Mouse (Mus musculus): ENCODE results near the gene Atp5g2. TPM values are rescaled to one million over a fixed set of nuclear protein-coding genes. Genes with fewer than 3 reads are reported as not detected.

Gene Atp5g2
- polyA plus RNA-seq, 1 experiment = 125 TPM

DNA sequence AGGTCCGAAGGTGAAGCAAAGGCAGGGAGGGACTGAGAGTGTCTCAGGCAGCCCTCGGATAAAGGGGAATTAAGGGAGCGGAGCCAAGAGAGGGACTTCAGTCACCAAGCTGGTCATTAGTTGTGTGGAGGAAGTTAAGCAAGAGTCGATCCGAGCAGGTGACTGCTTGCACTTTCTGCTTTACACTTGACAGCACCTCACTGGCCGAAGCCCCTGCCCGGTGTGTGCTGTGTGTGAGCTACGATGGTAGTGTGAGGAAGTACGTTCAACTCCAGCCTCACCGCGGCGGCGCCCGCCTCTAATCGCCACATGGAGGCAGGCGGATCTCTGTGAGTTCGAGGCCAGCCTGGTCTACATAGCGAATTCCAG is 46.5 kb downstream of the Atp5g2 start:
- TF ChIP-seq GATA1 (IDR thresholded peaks at IDR 0.05; ENCODE audit: borderline replicate concordance, low read length) (no peak), FLI1 (IDR thresholded peaks at IDR 0.05; ENCODE audit: low read length) (no peak)
- Histone ChIP-seq H3K36me3 (replicated peaks; ENCODE audit: low read length) (no peaks in the 10 kb centered on the region), H3K4me3 (replicated peaks) (peak overlapping the region; percentile 97), H3K9me3 (no peaks in the 10 kb centered on the region), H3K27me3 (replicated peaks) (peaks cover 4% of the 10 kb centered on the region), H3K4me1 (peaks cover 30% of the 10 kb centered on the region)

DNA sequence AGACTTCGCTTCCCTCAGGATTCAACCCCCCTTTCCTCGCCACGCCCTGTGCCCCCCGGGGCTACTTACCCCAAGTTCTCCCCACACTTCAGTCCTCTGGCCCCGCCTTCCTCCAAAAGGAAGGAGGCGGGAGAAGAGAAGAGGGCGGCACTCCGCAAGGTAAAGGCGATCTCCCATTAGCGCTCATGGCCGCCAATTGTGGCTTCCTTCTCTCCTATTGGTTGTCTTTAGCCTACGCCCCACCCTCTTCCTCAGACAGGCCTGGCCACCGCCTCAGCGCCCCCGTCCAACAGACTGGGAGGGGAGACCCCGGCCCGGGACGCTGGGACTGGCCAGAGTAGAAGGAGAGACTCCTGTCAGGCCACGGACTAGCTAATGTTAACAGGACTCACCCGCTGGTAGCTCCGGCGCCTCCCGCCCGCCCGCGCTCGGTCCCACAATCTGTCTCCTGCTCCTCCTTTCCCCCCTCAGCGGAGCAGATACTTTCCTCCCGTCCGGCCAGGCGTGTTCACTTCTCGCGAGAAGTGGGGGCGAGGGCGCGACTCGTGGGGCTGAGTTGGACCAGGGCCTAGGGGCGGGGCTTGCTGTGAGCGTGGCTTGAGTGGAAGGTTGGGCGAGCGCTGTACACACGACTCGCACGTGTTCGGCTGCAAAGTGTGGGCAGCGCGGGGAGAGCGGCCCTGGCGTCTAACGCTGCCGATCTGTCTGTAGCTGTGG is 47.0 kb downstream of the Atp5g2 start, which contains the start of the genes Gm28047 and Atf7:
Gene Gm28047, minus strand, starts transcription at position 98 of the 717 bp plus-strand sequence.
Gene Atf7, minus strand, starts transcription at position 495 of the 717 bp plus-strand sequence.
- Histone ChIP-seq H3K36me3 (replicated peaks; ENCODE audit: low read length) (no peaks in the 10 kb centered on the region), H3K9me3 (no peaks in the 10 kb centered on the region), H3K4me3 (replicated peaks) (peak within 1 kb of the TSS; percentile 97), H3K27me3 (replicated peaks) (peaks cover 4% of the 10 kb centered on the region), H3K4me1 (peaks cover 36% of the 10 kb centered on the region)
- TF ChIP-seq GATA1 (IDR thresholded peaks at IDR 0.05; ENCODE audit: borderline replicate concordance, low read length) = no peak
- TF ChIP-seq FLI1 (IDR thresholded peaks at IDR 0.05; ENCODE audit: low read length) = no peak

DNA sequence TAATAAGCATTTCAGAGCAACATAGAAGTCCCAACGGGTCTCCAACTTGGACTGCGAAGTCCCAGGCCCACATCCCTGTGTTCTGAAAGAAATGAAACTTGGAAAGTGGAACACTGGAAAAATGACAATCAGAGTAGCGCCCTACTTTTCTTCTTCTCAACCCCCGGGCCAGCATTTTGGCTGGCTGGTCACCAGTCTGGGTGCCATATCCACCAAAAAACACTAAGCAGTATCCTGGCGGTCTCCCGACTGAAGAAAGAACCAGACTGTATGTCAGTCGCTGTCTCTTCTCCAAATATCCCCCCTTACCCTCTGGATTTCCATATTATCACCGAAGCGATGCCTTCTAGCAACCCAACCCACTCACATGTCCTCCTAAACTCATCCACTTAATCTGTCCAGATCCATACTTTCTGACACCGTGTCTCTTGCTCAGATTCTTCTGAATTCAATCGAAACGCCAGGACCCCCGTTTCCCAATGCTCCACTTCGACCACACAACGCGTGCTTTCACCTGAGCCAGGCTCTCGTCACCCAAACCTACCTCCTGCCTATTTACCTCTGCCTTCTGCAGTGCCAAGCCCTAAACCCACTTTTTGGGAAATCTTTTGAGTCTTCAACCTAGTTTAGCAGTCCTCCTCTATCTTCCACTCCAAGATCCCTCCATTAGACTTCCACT is 47.7 kb downstream of the Atp5g2 start:
- TF ChIP-seq GATA1 (IDR thresholded peaks at IDR 0.05; ENCODE audit: borderline replicate concordance, low read length) (no peak), FLI1 (IDR thresholded peaks at IDR 0.05; ENCODE audit: low read length) (no peak)

DNA sequence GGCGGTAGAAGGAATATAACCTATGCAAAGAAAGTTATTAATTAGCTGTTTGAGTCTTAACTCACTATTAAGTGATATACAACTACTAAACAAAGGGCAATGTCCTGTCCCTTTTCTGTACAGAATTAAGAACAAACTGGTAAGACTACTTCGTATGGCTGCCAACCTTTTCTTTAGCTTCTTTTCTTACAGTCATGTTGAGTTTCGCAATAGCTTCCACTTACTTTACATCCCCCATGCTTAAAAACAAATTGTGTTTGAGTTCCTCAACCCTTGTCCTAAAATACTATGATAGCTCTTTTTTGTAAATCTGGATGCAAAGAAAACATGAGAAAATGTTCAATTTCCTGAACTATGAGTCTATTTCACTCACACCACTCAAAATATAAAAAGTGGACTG is 49.0 kb downstream of the Atp5g2 start:
- peaks cover 44% of the 10 kb centered on the region for H3K4me1 ChIP-seq
- H3K4me3 ChIP-seq (replicated peaks) = peak overlapping the region; percentile 82
- TF ChIP-seq FLI1 (IDR thresholded peaks at IDR 0.05; ENCODE audit: low read length) (no peak), GATA1 (IDR thresholded peaks at IDR 0.05; ENCODE audit: borderline replicate concordance, low read length) (no peak)
- H3K9me3 ChIP-seq = no peaks in the 10 kb centered on the region
- H3K27me3 ChIP-seq (replicated peaks) = no peaks in the 10 kb centered on the region
- H3K36me3 ChIP-seq (replicated peaks; ENCODE audit: low read length) = peaks cover 8% of the 10 kb centered on the region

More for the DNA sequence above, 47.7 kb downstream of the Atp5g2 start:
- Histone ChIP-seq H3K4me1 (peaks cover 38% of the 10 kb centered on the region), H3K4me3 (replicated peaks) (peak overlapping the region; percentile 97), H3K27me3 (replicated peaks) (peaks cover 4% of the 10 kb centered on the region), H3K9me3 (no peaks in the 10 kb centered on the region), H3K36me3 (replicated peaks; ENCODE audit: low read length) (peaks cover 1% of the 10 kb centered on the region)

DNA sequence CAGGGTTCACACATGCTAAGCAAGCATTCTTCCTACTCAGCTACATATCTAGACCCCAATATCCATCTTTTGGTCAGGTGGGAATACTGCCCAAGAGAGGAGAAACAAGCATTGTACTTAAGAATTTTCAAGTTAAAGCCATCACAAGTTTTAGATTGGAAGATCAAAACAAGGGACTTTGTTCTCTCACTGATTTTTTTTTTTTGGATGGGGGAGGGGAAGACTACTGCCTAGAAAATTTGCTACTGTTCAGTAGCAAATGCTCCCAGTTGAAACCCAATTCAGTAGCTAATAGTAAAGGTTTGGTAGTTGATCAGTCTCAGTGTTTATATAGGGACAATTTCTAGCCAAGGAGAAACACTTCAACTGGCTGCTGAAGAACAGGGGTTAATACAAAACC is 49.6 kb downstream of the Atp5g2 start:
- H3K4me3 ChIP-seq (replicated peaks) = peak overlapping the region; percentile 62
- H3K36me3 ChIP-seq (replicated peaks; ENCODE audit: low read length) = peaks cover 8% of the 10 kb centered on the region
- TF ChIP-seq FLI1 (IDR thresholded peaks at IDR 0.05; ENCODE audit: low read length) (no peak), GATA1 (IDR thresholded peaks at IDR 0.05; ENCODE audit: borderline replicate concordance, low read length) (no peak)
- H3K27me3 ChIP-seq (replicated peaks) = no peaks in the 10 kb centered on the region
- H3K9me3 ChIP-seq = no peaks in the 10 kb centered on the region
- peaks cover 46% of the 10 kb centered on the region for H3K4me1 ChIP-seq

GRCm38 (mm10) chr15:102620765-102621164 is 51.4 kb downstream of the Atp5g2 start:
- TF ChIP-seq FLI1 (IDR thresholded peaks at IDR 0.05; ENCODE audit: low read length) = no peak
- no peak for TF ChIP-seq GATA1 (IDR thresholded peaks at IDR 0.05; ENCODE audit: borderline replicate concordance, low read length)
- Histone ChIP-seq H3K36me3 (replicated peaks; ENCODE audit: low read length) (peaks cover 8% of the 10 kb centered on the region), H3K27me3 (replicated peaks) (no peaks in the 10 kb centered on the region), H3K9me3 (no peaks in the 10 kb centered on the region), H3K4me1 (peaks cover 57% of the 10 kb centered on the region), H3K4me3 (replicated peaks) (no peak overlapping the region)

DNA sequence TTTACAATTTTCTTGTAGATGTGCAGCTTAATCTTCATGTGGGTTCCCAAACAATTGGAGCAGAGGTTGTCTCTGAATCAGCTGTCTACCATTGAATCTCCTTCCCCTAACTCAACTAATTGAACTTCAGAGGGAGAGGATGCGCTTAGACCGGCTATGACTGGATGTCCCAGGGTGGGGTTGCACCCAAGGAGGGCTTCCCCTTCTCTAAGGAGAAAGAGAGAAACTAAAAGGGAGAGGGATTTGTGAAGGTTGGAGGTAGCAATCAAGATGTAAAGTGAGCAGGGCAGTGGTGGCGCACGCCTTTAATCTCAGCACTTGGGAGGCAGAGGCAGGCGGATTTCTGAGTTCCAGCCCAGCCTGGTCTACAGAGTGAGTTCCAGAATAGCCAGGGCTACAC is 52.7 kb downstream of the Atp5g2 start:
- Histone ChIP-seq H3K4me3 (replicated peaks) (no peak overlapping the region), H3K4me1 (peaks cover 62% of the 10 kb centered on the region), H3K36me3 (replicated peaks; ENCODE audit: low read length) (peaks cover 8% of the 10 kb centered on the region), H3K27me3 (replicated peaks) (no peaks in the 10 kb centered on the region), H3K9me3 (no peaks in the 10 kb centered on the region)
- no peak for TF ChIP-seq GATA1 (IDR thresholded peaks at IDR 0.05; ENCODE audit: borderline replicate concordance, low read length)
- no peak for TF ChIP-seq FLI1 (IDR thresholded peaks at IDR 0.05; ENCODE audit: low read length)

- peak overlapping the region; percentile 67 for H3K4me3 ChIP-seq (replicated peaks)
- H3K27me3 ChIP-seq (replicated peaks) = no peaks in the 10 kb centered on the region
- TF ChIP-seq GATA1 (IDR thresholded peaks at IDR 0.05; ENCODE audit: borderline replicate concordance, low read length) = no peak
- no peak for TF ChIP-seq FLI1 (IDR thresholded peaks at IDR 0.05; ENCODE audit: low read length)
- peaks cover 58% of the 10 kb centered on the region for H3K4me1 ChIP-seq
- H3K9me3 ChIP-seq = no peaks in the 10 kb centered on the region
- H3K36me3 ChIP-seq (replicated peaks; ENCODE audit: low read length) = peaks cover 20% of the 10 kb centered on the region
Measured at GRCm38 (mm10) chr15:102617654-102618053, 54.5 kb downstream of the Atp5g2 start.

- TF ChIP-seq GATA1 (IDR thresholded peaks at IDR 0.05; ENCODE audit: borderline replicate concordance, low read length) (no peak), FLI1 (IDR thresholded peaks at IDR 0.05; ENCODE audit: low read length) (no peak)
- Histone ChIP-seq H3K4me1 (peaks cover 53% of the 10 kb centered on the region), H3K27me3 (replicated peaks) (no peaks in the 10 kb centered on the region), H3K4me3 (replicated peaks) (no peak overlapping the region), H3K9me3 (no peaks in the 10 kb centered on the region), H3K36me3 (replicated peaks; ENCODE audit: low read length) (peaks cover 27% of the 10 kb centered on the region)
Measured at GRCm38 (mm10) chr15:102616174-102616573, 56.0 kb downstream of the Atp5g2 start.

- H3K27me3 ChIP-seq (replicated peaks) = no peaks in the 10 kb centered on the region
- H3K36me3 ChIP-seq (replicated peaks; ENCODE audit: low read length) = peaks cover 24% of the 10 kb centered on the region
- peaks cover 49% of the 10 kb centered on the region for H3K4me1 ChIP-seq
- H3K9me3 ChIP-seq = no peaks in the 10 kb centered on the region
- no peak for TF ChIP-seq FLI1 (IDR thresholded peaks at IDR 0.05; ENCODE audit: low read length)
- no peak for TF ChIP-seq GATA1 (IDR thresholded peaks at IDR 0.05; ENCODE audit: borderline replicate concordance, low read length)
- no peak overlapping the region for H3K4me3 ChIP-seq (replicated peaks)
Measured at GRCm38 (mm10) chr15:102614224-102614623, 57.9 kb downstream of the Atp5g2 start.
